Mouse (Mus musculus): ENCODE measurements around the gene Cyb561. TPM values are rescaled to one million over a fixed set of nuclear protein-coding genes. Genes with fewer than 3 reads are reported as not detected.

Gene Cyb561
- total and polyA plus RNA-seq, 3 experiments: 32.8 to 43.9 TPM; not detected in 1

DNA sequence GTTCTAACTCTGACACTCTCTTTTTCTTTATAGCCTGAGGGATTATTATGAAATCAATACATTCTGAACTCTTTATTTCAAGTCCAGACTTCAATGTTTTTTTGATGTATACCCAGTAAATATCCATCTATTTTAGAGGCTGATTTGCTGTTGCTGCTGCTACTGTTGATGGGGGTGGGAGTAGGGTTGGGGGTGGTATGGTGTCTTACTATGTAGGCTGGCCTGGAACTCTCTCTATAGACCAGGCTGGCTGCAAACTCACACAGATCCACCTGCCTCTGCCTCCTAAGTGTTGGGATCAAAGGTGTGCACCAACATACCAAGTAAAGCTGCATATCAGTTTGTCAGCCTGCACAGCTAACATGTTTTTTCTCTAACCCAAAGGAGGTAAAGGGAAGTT lies 42.0 kb downstream of the Cyb561 start:
- Histone ChIP-seq H3K9ac (ENCODE audit: control insufficient read depth, low read depth, low read length, poor library complexity, severe bottlenecking) (no peak overlapping the region), H3K4me1 (ENCODE audit: control insufficient read depth in 1 of 2, insufficient read depth in 2 of 2, low read length in 2 of 2) (no peaks in the 10 kb centered on the region), H3K27me3 (ENCODE audit: control insufficient read depth in 1 of 2, insufficient read depth in 2 of 2, low read length in 2 of 2) (peaks cover 18 to 30% of the 10 kb centered on the region in 2 experiments), H3K9me3 (replicated peaks; ENCODE audit: insufficient read depth, low read length) (no peaks in the 10 kb centered on the region), H3K36me3 (ENCODE audit: control insufficient read depth in 1 of 2, insufficient read depth in 2 of 2, low read length in 2 of 2) (no peaks in the 10 kb centered on the region), H3K4me3 (ENCODE audit: control insufficient read depth in 1 of 2, insufficient read depth in 1 of 2, low read depth in 2 of 2, low read length in 2 of 2) (no peak overlapping the region), H3K79me2 (ENCODE audit: control insufficient read depth, insufficient read depth, low read length, poor library complexity) (no peaks in the 10 kb centered on the region), H3K27ac (ENCODE audit: control insufficient read depth, low read depth, low read length) (no peak overlapping the region)
- DNase-seq (ENCODE audit: low read depth, low spot score): no peak
- TF ChIP-seq MEF2A (IDR thresholded peaks at IDR 0.05; ENCODE audit: extremely low read depth, insufficient replicate concordance, low read depth, low read length, poor library complexity, severe bottlenecking): no peak
- TF ChIP-seq SIN3A (IDR thresholded peaks at IDR 0.05; ENCODE audit: low read length): no peak
- TF ChIP-seq UBTF (IDR thresholded peaks at IDR 0.05; ENCODE audit: borderline replicate concordance, insufficient read depth, low read depth, low read length): no peak
- TF ChIP-seq POLR2A (IDR thresholded peaks at IDR 0.05; ENCODE audit: control insufficient read depth in 1 of 2, insufficient read depth in 1 of 2, low read depth in 1 of 2, low read length in 2 of 2, poor library complexity in 1 of 2): no peak

GRCm38 (mm10) chr11:105909617-105910016 lies 43.5 kb downstream of the Cyb561 start:
- H3K4me3 ChIP-seq (ENCODE audit: control insufficient read depth in 1 of 2, insufficient read depth in 1 of 2, low read depth in 2 of 2, low read length in 2 of 2): no peak overlapping the region
- H3K36me3 ChIP-seq (ENCODE audit: control insufficient read depth in 1 of 2, insufficient read depth in 2 of 2, low read length in 2 of 2): no peaks in the 10 kb centered on the region
- H3K79me2 ChIP-seq (ENCODE audit: control insufficient read depth, insufficient read depth, low read length, poor library complexity): no peaks in the 10 kb centered on the region
- no peak overlapping the region for H3K27ac ChIP-seq (ENCODE audit: control insufficient read depth, low read depth, low read length)
- no peak overlapping the region for H3K9ac ChIP-seq (ENCODE audit: control insufficient read depth, low read depth, low read length, poor library complexity, severe bottlenecking)
- no peaks in the 10 kb centered on the region for H3K4me1 ChIP-seq (ENCODE audit: control insufficient read depth in 1 of 2, insufficient read depth in 2 of 2, low read length in 2 of 2)
- DNase-seq (ENCODE audit: low read depth, low spot score): no peak
- no peaks in the 10 kb centered on the region for H3K9me3 ChIP-seq (replicated peaks; ENCODE audit: insufficient read depth, low read length)
- no peak for TF ChIP-seq NELFE (IDR thresholded peaks at IDR 0.05; ENCODE audit: low read depth, low read length)
- no peak for TF ChIP-seq ZKSCAN1 (IDR thresholded peaks at IDR 0.05; ENCODE audit: low read depth, low read length)
- no peak for TF ChIP-seq SMC3 (IDR thresholded peaks at IDR 0.05; ENCODE audit: low read depth, low read length)
- TF ChIP-seq E2F4 (IDR thresholded peaks at IDR 0.05; ENCODE audit: borderline replicate concordance, low read depth, low read length): no peak
- no peak for TF ChIP-seq MAZ (IDR thresholded peaks at IDR 0.05; ENCODE audit: low read depth, low read length)
- TF ChIP-seq ETS1 (IDR thresholded peaks at IDR 0.05; ENCODE audit: low read depth, low read length): no peak
- no peak for TF ChIP-seq MAX (IDR thresholded peaks at IDR 0.05; ENCODE audit: low read length)
- TF ChIP-seq USF1 (IDR thresholded peaks at IDR 0.05; ENCODE audit: low read depth, low read length): no peak
- no peak for TF ChIP-seq SIN3A (IDR thresholded peaks at IDR 0.05; ENCODE audit: low read length)
- TF ChIP-seq POLR2AphosphoS2 (IDR thresholded peaks at IDR 0.05; ENCODE audit: low read length): no peak
- TF ChIP-seq ZNF384 (IDR thresholded peaks at IDR 0.05; ENCODE audit: low read depth, low read length): no peak
- no peak for TF ChIP-seq ELF1 (IDR thresholded peaks at IDR 0.05; ENCODE audit: low read depth, low read length)
- TF ChIP-seq NRF1 (IDR thresholded peaks at IDR 0.05; ENCODE audit: insufficient read depth, low read depth, low read length, poor library complexity, severe bottlenecking): no peak
- TF ChIP-seq USF2 (IDR thresholded peaks at IDR 0.05; ENCODE audit: borderline replicate concordance in 1 of 2, insufficient read depth in 1 of 2, low read depth in 1 of 2, low read length in 2 of 2): no peak
- no peak for TF ChIP-seq TBP (IDR thresholded peaks at IDR 0.05; ENCODE audit: low read depth, low read length)
- no peak for TF ChIP-seq JUND (IDR thresholded peaks at IDR 0.05; ENCODE audit: low read depth, low read length)
- TF ChIP-seq BHLHE40 (IDR thresholded peaks at IDR 0.05; ENCODE audit: borderline replicate concordance, low read depth, low read length): no peak
- no peak for TF ChIP-seq GABPA (IDR thresholded peaks at IDR 0.05; ENCODE audit: low read depth, low read length)
- TF ChIP-seq GATA1 (IDR thresholded peaks at IDR 0.05; ENCODE audit: low read depth, low read length): no peak
- peaks cover 17 to 23% of the 10 kb centered on the region in 2 experiments for H3K27me3 ChIP-seq (ENCODE audit: control insufficient read depth in 1 of 2, insufficient read depth in 2 of 2, low read length in 2 of 2)
